12 mouse cellular contexts compared by ENCODE assay signal in the genomic region with DNA sequence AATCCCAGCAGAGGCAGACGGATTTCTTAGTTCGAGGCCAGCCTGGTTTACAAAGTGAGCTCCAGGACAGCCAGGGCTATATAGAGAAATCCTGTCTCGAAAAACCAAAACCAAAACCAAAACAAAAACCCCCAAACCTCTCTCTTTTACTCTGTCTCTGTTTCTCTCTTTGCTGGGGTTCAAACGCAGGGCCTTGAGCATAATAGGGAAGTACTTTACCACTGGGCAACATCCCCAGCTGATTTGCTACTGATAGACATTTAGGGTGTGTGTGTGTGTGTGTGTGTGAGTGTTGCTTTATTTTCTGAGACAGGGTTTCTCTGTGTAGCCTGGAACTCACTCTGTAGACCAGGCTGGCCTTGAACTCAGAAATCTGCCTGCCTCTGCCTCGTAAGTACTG. TPM values are rescaled to one million over a fixed set of nuclear protein-coding genes. Genes with fewer than 3 reads are reported as not detected.
DNase-seq lines count a peak whose midpoint lies in the region; ATAC-seq and TF ChIP-seq lines count a peak whose summit lies in the region.
"Not testable (repeated sequence)": the region's sequence is repeated elsewhere in the genome, so short reads cannot be mapped to it uniquely, and the experiment has no call there.
"Had no signal": no experiment of that assay in that cellular context is flagged by ENCODE, and none has a peak within 500 bp of the region (broad histone marks: within the 10 kb centered on the region; RNA-seq: fewer than 3 reads in every experiment).

No protein-coding gene starts in this region.

- WGBS in liver, postnatal 0 days (ENCODE audit: insufficient replicate concordance): 61% methylated on average over 5 of the region's 5 CpGs

- not testable (repeated sequence) for TF ChIP-seq POLR2A in MEL (IDR thresholded peaks at IDR 0.05; ENCODE audit: control insufficient read depth in 1 of 2, insufficient read depth in 1 of 2, low read depth in 1 of 2, low read length in 2 of 2, poor library complexity in 1 of 2)

- H3K79me2 ChIP-seq in MEL (ENCODE audit: control insufficient read depth, insufficient read depth, low read length, poor library complexity): peaks cover 26% of the 10 kb centered on the region

- not testable (repeated sequence) for TF ChIP-seq RAD21 in MEL (IDR thresholded peaks at IDR 0.05; ENCODE audit: low read depth, low read length)

- H3K36me3 ChIP-seq in MEL (ENCODE audit: control insufficient read depth in 1 of 2, insufficient read depth in 2 of 2, low read length in 2 of 2): peaks cover 0 to 13% of the 10 kb centered on the region in 2 experiments; a peak in 2 of 4 replicates
- H3K36me3 ChIP-seq in liver, postnatal 0 days (replicated peaks; ENCODE audit: insufficient read depth, low read length); splenic B cell, adult 2 months (ENCODE audit: control insufficient read depth, insufficient read depth, low read length, poor library complexity, severe bottlenecking): not testable (repeated sequence)

- H3K4me3 ChIP-seq in MEL (ENCODE audit: control insufficient read depth in 1 of 2, insufficient read depth in 1 of 2, low read depth in 2 of 2, low read length in 2 of 2): peak overlapping the region; percentile 8 to 31; a peak in 2 of 4 replicates
- H3K4me3 ChIP-seq in liver, postnatal 0 days (ENCODE audit: low read depth, low read length): not testable (repeated sequence)

- not testable (repeated sequence) for H3K4me1 ChIP-seq in MEL (ENCODE audit: control insufficient read depth in 1 of 2, insufficient read depth in 2 of 2, low read length in 2 of 2); liver, postnatal 0 days (ENCODE audit: insufficient read depth)

- H3K27ac ChIP-seq in MEL (ENCODE audit: control insufficient read depth, low read depth, low read length): 0 out of 2 replicates have a peak overlapping the region, but pooled peaks have one; percentile 19
- H3K27ac ChIP-seq in liver, postnatal 0 days (ENCODE audit: low read depth): 0 out of 2 replicates have a peak overlapping the region, but pooled peaks have one; percentile 7

- DNase-seq in CD4-positive helper T cell, adult 2 months (ENCODE audit: low read depth, low spot score): peak; percentile 33
- DNase-seq in MEL (ENCODE audit: low read depth, low spot score): peak; percentile 85
- not testable (repeated sequence) for DNase-seq in liver, postnatal 0 days
- peak; percentile 68 for DNase-seq in splenic B cell, adult 2 months (ENCODE audit: low read depth, low spot score)

- not testable (repeated sequence) for H3K9me3 ChIP-seq in MEL (replicated peaks; ENCODE audit: insufficient read depth, low read length); liver, postnatal 0 days (ENCODE audit: low read length)

- H3K9ac ChIP-seq in MEL (ENCODE audit: control insufficient read depth, low read depth, low read length, poor library complexity, severe bottlenecking): peak overlapping the region; percentile 8; the same call in 1 of the 2 replicates
- not testable (repeated sequence) for H3K9ac ChIP-seq in liver, postnatal 0 days (replicated peaks)

- peak; percentile 86 for ATAC-seq in common myeloid progenitor, adult 5-6 weeks (replicated peaks; ENCODE audit: low read depth, poor library complexity, severe bottlenecking)
- peak; percentile 66 to 67; a peak in 3 of 4 replicates for ATAC-seq in hematopoietic stem cell, adult 5-6 weeks (replicated peaks in 1 of 2; ENCODE audit: insufficient read depth in 1 of 2, low FRiP score in 2 of 2, low TSS enrichment in 1 of 2, low read depth in 1 of 2, poor library complexity in 2 of 2, severe bottlenecking in 2 of 2)
- ATAC-seq in liver, postnatal 0 days: not testable (repeated sequence)
- ATAC-seq in monocyte, adult 5-6 weeks (replicated peaks; ENCODE audit: insufficient number of reproducible peaks, low FRiP score, low TSS enrichment, poor library complexity, severe bottlenecking): peak; percentile 83; the same call in 1 of the 2 replicates

- TF ChIP-seq CTCF in MEL (IDR thresholded peaks at IDR 0.05 in 2 of 3, conservative IDR thresholded peaks at IDR 0.05 in 1 of 3; ENCODE audit: control insufficient read depth in 1 of 3, insufficient read depth in 1 of 3, low read depth in 2 of 3, low read length in 3 of 3, poor library complexity in 1 of 3, severe bottlenecking in 1 of 3); liver, postnatal 0 days (IDR thresholded peaks at IDR 0.05; ENCODE audit: low read depth): not testable (repeated sequence)

- not testable (repeated sequence) for H3K4me2 ChIP-seq in liver, postnatal 0 days (ENCODE audit: low read depth, low read length)

- not testable (repeated sequence) for H3K27me3 ChIP-seq in MEL (ENCODE audit: control insufficient read depth in 1 of 2, insufficient read depth in 2 of 2, low read length in 2 of 2); liver, postnatal 0 days (ENCODE audit: insufficient read depth, low read length); splenic B cell, adult 2 months (ENCODE audit: control insufficient read depth, insufficient read depth, low read length, poor library complexity, severe bottlenecking)

- peak in 1 of 2 experiments; percentile 41; a peak in 1 of 4 replicates for TF ChIP-seq EP300 in MEL (IDR thresholded peaks at IDR 0.05; ENCODE audit: low read depth in 1 of 2, low read length in 2 of 2)
- TF ChIP-seq EP300 in liver, postnatal 0 days (IDR thresholded peaks at IDR 0.05; ENCODE audit: low read depth): not testable (repeated sequence)

TF ChIP-seq in MEL, 35 proteins besides CTCF, POLR2A, EP300 and RAD21:
- TF ChIP-seq GATA1 (IDR thresholded peaks at IDR 0.05; ENCODE audit: low read depth, low read length) (peak; percentile 74), MXI1 (IDR thresholded peaks at IDR 0.05; ENCODE audit: low read depth, low read length) (0 out of 2 replicates have a peak, but pooled peaks have one; percentile 38), SIN3A (IDR thresholded peaks at IDR 0.05; ENCODE audit: low read length) (peak; percentile 88), ETS1 (IDR thresholded peaks at IDR 0.05; ENCODE audit: low read depth, low read length) (peak; percentile 92), TBP (IDR thresholded peaks at IDR 0.05; ENCODE audit: low read depth, low read length) (0 out of 2 replicates have a peak, but pooled peaks have one; percentile 20)

RNA-seq across cellular contexts. Expression of gene Numa1, which starts 15.1 kb away (rescaled TPM):
- total RNA-seq in MEL (2012; rRNA removed): 48.7 and 54.5 TPM in 2 replicates
- 10 to 100 TPM; 50.0 to 91.2 TPM for polyA plus RNA-seq in MEL (2012; ENCODE audit: insufficient read depth in 1 of 2, insufficient read length in 2 of 2, low read depth in 1 of 2, low replicate concordance in 2 of 2, missing spikeins in 1 of 2)
- total RNA-seq in common myeloid progenitor, adult 5-6 weeks (2017): 251 and 297 TPM in 2 replicates
- 315 and 392 TPM in 2 replicates for total RNA-seq in hematopoietic stem cell, adult 5-6 weeks (2017)
- polyA plus RNA-seq in liver, postnatal 0 days (2015; fragmentation: Nextera tagmentation; extraction: Ambion mirVana): 14.1 and 17.2 TPM in 2 replicates
- 118 to 218 TPM (median 126 TPM) in 3 replicates for total RNA-seq in monocyte, adult 5-6 weeks (2017)

RNA-seq across cellular contexts. Expression of gene Lrrc51, which starts 15.3 kb away (rescaled TPM):
- total RNA-seq in MEL (2012; rRNA removed): 13.6 and 14.8 TPM in 2 replicates
- 10 to 100 TPM in 1 of 2 experiments, not detected in 1; 30.8 TPM for polyA plus RNA-seq in MEL (2012; ENCODE audit: insufficient read depth in 1 of 2, insufficient read length in 2 of 2, low read depth in 1 of 2, low replicate concordance in 2 of 2, missing spikeins in 1 of 2)
- total RNA-seq in common myeloid progenitor, adult 5-6 weeks (2017): 1.7 and 3.9 TPM in 2 replicates
- total RNA-seq in hematopoietic stem cell, adult 5-6 weeks (2017): 2.4 and 3.2 TPM in 2 replicates
- polyA plus RNA-seq in liver, postnatal 0 days (2015; fragmentation: Nextera tagmentation; extraction: Ambion mirVana): 2.5 and 3.1 TPM in 2 replicates
- 0.38 to 8.0 TPM (median 2.7 TPM) in 3 replicates for total RNA-seq in monocyte, adult 5-6 weeks (2017)

RNA-seq across cellular contexts. Expression of gene Tomt, which starts 42.8 kb away (rescaled TPM):
- 0.78 and 1.3 TPM in 2 replicates for total RNA-seq in MEL (2012; rRNA removed)
- under 1 TPM in 1 of 2 experiments, not detected in 1; 0.82 TPM for polyA plus RNA-seq in MEL (2012; ENCODE audit: insufficient read depth in 1 of 2, insufficient read length in 2 of 2, low read depth in 1 of 2, low replicate concordance in 2 of 2, missing spikeins in 1 of 2)
- total RNA-seq in common myeloid progenitor, adult 5-6 weeks (2017): 0.19 and 0.91 TPM in 2 replicates
- total RNA-seq in hematopoietic stem cell, adult 5-6 weeks (2017): 0.13 and 0.84 TPM in 2 replicates
- polyA plus RNA-seq in liver, postnatal 0 days (2015; fragmentation: Nextera tagmentation; extraction: Ambion mirVana): 0.09 and 0.12 TPM in 2 replicates
- 0.68 to 0.96 TPM in 2 of 3 replicates, not detected in the other for total RNA-seq in monocyte, adult 5-6 weeks (2017)
- total RNA-seq: adrenal gland, adult 8-10 months; adrenal gland, postnatal 36 days; gastrocnemius, postnatal 10 days; heart, adult 8-10 months; heart, postnatal 36 days had no signal

RNA-seq across cellular contexts. Expression of gene Lamtor1, which starts 43.3 kb away (rescaled TPM):
- total RNA-seq in MEL (2012; rRNA removed): 70.5 and 79.5 TPM in 2 replicates
- polyA plus RNA-seq in MEL (2012; ENCODE audit: insufficient read depth in 1 of 2, insufficient read length in 2 of 2, low read depth in 1 of 2, low replicate concordance in 2 of 2, missing spikeins in 1 of 2): 100 to 1,000 TPM in 1 of 2 experiments, not detected in 1; 115 TPM
- 66.9 and 67.0 TPM in 2 replicates for total RNA-seq in common myeloid progenitor, adult 5-6 weeks (2017)
- total RNA-seq in hematopoietic stem cell, adult 5-6 weeks (2017): 42.7 and 71.2 TPM in 2 replicates
- 61.5 and 62.2 TPM in 2 replicates for polyA plus RNA-seq in liver, postnatal 0 days (2015; fragmentation: Nextera tagmentation; extraction: Ambion mirVana)
- 72.2 to 74.2 TPM (median 73.7 TPM) in 3 replicates for total RNA-seq in monocyte, adult 5-6 weeks (2017)
